Mouse (Mus musculus): Measurements from ENCODE around the gene Fetub. TPM values are rescaled to one million over a fixed set of nuclear protein-coding genes. Genes with fewer than 3 reads are reported as not detected.

Gene Fetub
- polyA plus RNA-seq, 1 experiment from 2014 or later = 0.83 TPM

DNA sequence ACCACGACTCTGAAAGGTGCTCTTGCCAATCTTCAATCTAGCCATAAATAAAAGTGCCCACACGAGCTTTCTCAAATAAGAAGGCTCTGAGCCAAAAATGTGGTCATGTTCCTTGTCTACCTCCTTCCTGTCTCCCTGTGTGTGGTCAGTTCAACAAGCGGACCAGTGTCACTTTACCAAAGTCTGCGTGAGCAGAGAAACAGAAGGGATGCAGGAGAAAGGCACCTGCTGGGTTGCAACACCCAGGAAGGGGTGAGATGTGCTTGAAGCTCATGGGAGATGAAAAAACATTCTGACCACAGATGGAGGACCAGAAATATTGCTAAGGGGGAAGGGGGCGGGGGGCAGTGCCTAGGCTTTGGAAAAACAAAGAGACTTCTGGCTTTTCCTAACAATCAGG lies 18.8 kb upstream of the Fetub start:
- Histone ChIP-seq H3K9ac (ENCODE audit: low read length) (no peak overlapping the region), H3K36me3 (ENCODE audit: control insufficient read depth, insufficient read depth, low read length) (no peaks in the 10 kb centered on the region), H3K4me1 (ENCODE audit: control insufficient read depth, insufficient read depth, low read length) (no peaks in the 10 kb centered on the region), H3K9me3 (replicated peaks; ENCODE audit: control insufficient read depth, low read length) (no peaks in the 10 kb centered on the region), H3K4me2 (ENCODE audit: low read depth, low read length) (no peak overlapping the region), H3K4me3 (replicated peaks; ENCODE audit: low read length) (no peak overlapping the region), H3K27ac (ENCODE audit: low read length) (no peak overlapping the region), H3K27me3 (ENCODE audit: control insufficient read depth, insufficient read depth, low read length) (no peaks in the 10 kb centered on the region)
- ATAC-seq (ENCODE audit: insufficient read depth, low FRiP score) = no peak
- 60% methylated on average over 5 of the region's 5 CpGs for WGBS

DNA sequence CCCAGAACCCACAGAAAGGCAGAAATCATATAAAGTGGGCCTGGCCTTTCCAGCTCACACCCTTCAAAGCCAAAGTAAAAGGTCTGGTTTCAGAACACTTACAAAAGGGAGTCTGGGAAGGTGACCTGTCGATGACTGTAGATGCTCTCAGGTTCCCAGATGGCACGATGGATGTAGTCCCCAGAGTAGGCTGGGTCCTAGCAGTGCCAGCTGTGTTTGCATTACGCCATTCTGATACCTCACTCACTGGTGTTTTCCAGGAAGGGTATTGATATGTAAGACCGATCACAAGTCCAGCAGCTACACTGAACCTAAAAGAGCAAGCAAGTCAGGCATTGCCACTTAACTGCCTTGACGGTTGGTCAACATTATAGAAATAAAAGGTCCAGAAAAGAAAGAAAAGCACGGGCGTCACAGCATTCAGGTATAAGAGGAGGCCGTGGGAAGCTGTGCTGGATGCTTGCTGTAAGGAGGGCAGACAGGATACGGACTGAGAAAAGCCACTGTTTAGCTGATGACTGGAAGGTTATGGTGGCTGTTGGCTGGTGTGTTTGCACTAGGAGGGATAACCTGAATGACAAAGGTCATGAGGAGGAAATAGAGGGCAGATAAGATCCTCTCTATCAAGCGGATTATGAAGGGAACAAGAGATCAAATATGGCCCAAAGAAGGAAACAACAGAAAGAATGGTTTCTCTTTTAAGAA lies 18.1 kb upstream of the Fetub start:
- Histone ChIP-seq H3K9ac (ENCODE audit: low read length) (no peak overlapping the region), H3K4me1 (ENCODE audit: control insufficient read depth, insufficient read depth, low read length) (no peaks in the 10 kb centered on the region)

DNA sequence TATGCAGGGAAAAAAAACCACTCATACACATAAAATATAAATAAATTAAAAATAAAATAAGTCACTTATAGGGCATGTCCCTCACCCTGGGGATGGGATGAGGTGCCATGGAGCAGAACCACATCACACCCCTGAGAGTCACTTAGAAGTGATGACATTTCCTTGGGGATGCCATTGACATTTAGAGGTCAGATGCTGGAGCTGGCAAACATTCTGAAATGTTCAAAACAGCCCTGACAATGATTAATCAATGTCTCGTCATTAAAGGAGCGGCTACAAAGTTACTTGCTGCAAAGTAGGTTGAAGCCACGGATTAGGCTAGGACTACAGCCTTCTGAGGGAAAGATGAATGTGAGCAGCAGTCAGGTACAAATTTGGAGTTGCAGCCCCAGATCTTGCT lies 16.8 kb upstream of the Fetub start:
- no peak overlapping the region for H3K27ac ChIP-seq (ENCODE audit: low read length)
- H3K9ac ChIP-seq (ENCODE audit: low read length) = no peak overlapping the region
- ATAC-seq (ENCODE audit: insufficient read depth, low FRiP score) = no peak
- H3K36me3 ChIP-seq (ENCODE audit: control insufficient read depth, insufficient read depth, low read length) = no peaks in the 10 kb centered on the region
- H3K27me3 ChIP-seq (ENCODE audit: control insufficient read depth, insufficient read depth, low read length) = no peaks in the 10 kb centered on the region
- no peaks in the 10 kb centered on the region for H3K9me3 ChIP-seq (replicated peaks; ENCODE audit: control insufficient read depth, low read length)
- no peak overlapping the region for H3K4me3 ChIP-seq (replicated peaks; ENCODE audit: low read length)
- no peaks in the 10 kb centered on the region for H3K4me1 ChIP-seq (ENCODE audit: control insufficient read depth, insufficient read depth, low read length)
- 59% methylated on average over 3 of the region's 3 CpGs for WGBS
- no peak overlapping the region for H3K4me2 ChIP-seq (ENCODE audit: low read depth, low read length)

More for the DNA sequence above, 18.1 kb upstream of the Fetub start:
- H3K36me3 ChIP-seq (ENCODE audit: control insufficient read depth, insufficient read depth, low read length) = no peaks in the 10 kb centered on the region
- H3K4me2 ChIP-seq (ENCODE audit: low read depth, low read length) = no peak overlapping the region
- 57% methylated on average over 10 of the region's 10 CpGs for WGBS
- H3K27me3 ChIP-seq (ENCODE audit: control insufficient read depth, insufficient read depth, low read length) = no peaks in the 10 kb centered on the region
- ATAC-seq (ENCODE audit: insufficient read depth, low FRiP score) = no peak
- H3K27ac ChIP-seq (ENCODE audit: low read length) = no peak overlapping the region
- H3K9me3 ChIP-seq (replicated peaks; ENCODE audit: control insufficient read depth, low read length) = no peaks in the 10 kb centered on the region
- H3K4me3 ChIP-seq (replicated peaks; ENCODE audit: low read length) = no peak overlapping the region

DNA sequence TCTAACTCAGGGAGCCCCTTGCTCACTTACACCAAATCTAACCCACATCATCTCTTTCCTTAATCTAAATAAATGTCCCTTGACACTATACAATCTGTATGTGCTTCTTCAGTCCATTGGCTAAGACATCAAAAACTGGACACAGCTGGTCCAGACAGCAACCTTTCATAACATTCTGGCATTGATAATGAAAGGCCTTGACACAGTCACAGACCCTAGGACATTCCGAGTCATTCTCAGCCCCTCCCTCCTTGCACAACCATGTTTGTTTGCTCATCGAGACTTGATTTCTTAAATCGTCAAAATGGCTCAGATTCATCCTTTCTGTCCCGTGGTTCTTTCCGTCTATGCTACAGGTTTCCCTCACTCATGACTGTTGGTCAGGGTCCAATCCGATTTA lies 8.8 kb upstream of the Fetub start:
- Histone ChIP-seq H3K27ac (ENCODE audit: low read length) (no peak overlapping the region), H3K4me1 (ENCODE audit: control insufficient read depth, insufficient read depth, low read length) (no peaks in the 10 kb centered on the region), H3K27me3 (ENCODE audit: control insufficient read depth, insufficient read depth, low read length) (no peaks in the 10 kb centered on the region), H3K9ac (ENCODE audit: low read length) (no peak overlapping the region), H3K4me2 (ENCODE audit: low read depth, low read length) (no peak overlapping the region), H3K9me3 (replicated peaks; ENCODE audit: control insufficient read depth, low read length) (no peaks in the 10 kb centered on the region), H3K4me3 (replicated peaks; ENCODE audit: low read length) (no peak overlapping the region), H3K36me3 (ENCODE audit: control insufficient read depth, insufficient read depth, low read length) (no peaks in the 10 kb centered on the region)
- WGBS = 83% methylated on average over 6 of the region's 6 CpGs
- no peak for ATAC-seq (ENCODE audit: insufficient read depth, low FRiP score)

DNA sequence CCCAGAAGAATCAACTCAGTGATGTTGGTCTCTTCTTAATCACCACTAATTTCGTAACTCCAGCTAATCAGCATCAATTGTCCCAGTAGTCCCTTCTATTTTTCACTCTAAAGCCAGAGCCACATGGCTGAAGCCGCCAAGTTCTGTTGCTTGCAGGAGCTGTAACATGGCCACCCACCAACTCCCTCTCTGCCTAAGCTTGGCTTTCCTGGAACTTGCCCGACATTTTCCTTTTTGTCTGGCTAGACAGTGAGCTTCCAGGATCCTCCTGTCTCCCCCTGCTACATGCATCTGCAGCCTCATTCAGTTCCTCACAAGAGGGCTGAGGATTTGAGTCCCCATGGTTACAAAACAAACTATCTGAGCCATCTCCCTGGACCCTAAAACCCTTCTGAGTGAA lies 6.1 kb upstream of the Fetub start:
- ATAC-seq (ENCODE audit: insufficient read depth, low FRiP score) = no peak
- H3K9me3 ChIP-seq (replicated peaks; ENCODE audit: control insufficient read depth, low read length) = no peaks in the 10 kb centered on the region
- no peak overlapping the region for H3K27ac ChIP-seq (ENCODE audit: low read length)
- H3K9ac ChIP-seq (ENCODE audit: low read length) = no peak overlapping the region
- WGBS = 76% methylated on average over 3 of the region's 3 CpGs
- no peaks in the 10 kb centered on the region for H3K4me1 ChIP-seq (ENCODE audit: control insufficient read depth, insufficient read depth, low read length)
- H3K36me3 ChIP-seq (ENCODE audit: control insufficient read depth, insufficient read depth, low read length) = no peaks in the 10 kb centered on the region
- H3K27me3 ChIP-seq (ENCODE audit: control insufficient read depth, insufficient read depth, low read length) = no peaks in the 10 kb centered on the region
- no peak overlapping the region for H3K4me2 ChIP-seq (ENCODE audit: low read depth, low read length)
- no peak overlapping the region for H3K4me3 ChIP-seq (replicated peaks; ENCODE audit: low read length)

DNA sequence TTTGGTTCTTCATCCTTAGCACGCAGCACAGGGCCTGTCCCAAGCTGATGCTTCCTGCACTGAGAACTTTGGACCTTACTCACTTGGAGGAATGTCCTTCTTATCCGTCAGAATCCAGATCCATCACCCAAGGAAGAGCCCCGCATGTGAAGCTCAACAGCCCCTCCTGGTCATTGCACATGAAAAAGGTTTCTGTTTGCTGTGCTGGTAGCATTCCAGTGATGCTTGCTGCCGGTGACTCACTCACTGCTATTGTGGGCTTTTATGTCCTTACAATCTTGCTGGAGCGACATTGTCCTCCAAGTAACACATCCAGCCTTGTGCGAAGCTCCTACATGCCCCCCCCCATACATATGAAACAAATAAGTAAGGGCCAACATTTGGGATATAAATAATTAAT lies 5.2 kb upstream of the Fetub start:
- Histone ChIP-seq H3K27me3 (ENCODE audit: control insufficient read depth, insufficient read depth, low read length) (no peaks in the 10 kb centered on the region), H3K4me3 (replicated peaks; ENCODE audit: low read length) (no peak overlapping the region), H3K27ac (ENCODE audit: low read length) (no peak overlapping the region), H3K9ac (ENCODE audit: low read length) (no peak overlapping the region), H3K4me1 (ENCODE audit: control insufficient read depth, insufficient read depth, low read length) (no peaks in the 10 kb centered on the region), H3K9me3 (replicated peaks; ENCODE audit: control insufficient read depth, low read length) (no peaks in the 10 kb centered on the region), H3K4me2 (ENCODE audit: low read depth, low read length) (no peak overlapping the region), H3K36me3 (ENCODE audit: control insufficient read depth, insufficient read depth, low read length) (no peaks in the 10 kb centered on the region)
- no peak for ATAC-seq (ENCODE audit: insufficient read depth, low FRiP score)
- WGBS = 59% methylated on average over 6 of the region's 6 CpGs

DNA sequence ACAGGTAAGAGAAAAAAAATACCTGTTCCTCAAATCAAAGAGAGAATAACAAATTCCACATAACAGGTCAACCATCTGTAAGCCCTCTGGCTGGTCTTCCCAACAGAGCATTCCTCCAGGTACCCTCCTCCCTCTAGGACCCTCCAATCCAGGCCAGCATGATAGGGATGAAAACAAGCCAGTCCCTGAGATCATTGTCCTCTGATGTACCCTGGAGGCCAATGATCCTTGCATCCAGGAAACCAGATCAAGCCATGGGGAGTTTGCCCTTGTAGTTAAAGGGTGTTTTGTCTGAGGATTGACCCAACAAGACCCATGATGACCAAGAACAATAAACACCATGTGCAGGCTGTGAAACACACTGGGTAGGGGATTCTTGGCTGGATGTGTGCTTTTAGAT lies 3.9 kb upstream of the Fetub start:
- Histone ChIP-seq H3K27me3 (ENCODE audit: control insufficient read depth, insufficient read depth, low read length) (no peaks in the 10 kb centered on the region), H3K36me3 (ENCODE audit: control insufficient read depth, insufficient read depth, low read length) (no peaks in the 10 kb centered on the region), H3K4me1 (ENCODE audit: control insufficient read depth, insufficient read depth, low read length) (no peaks in the 10 kb centered on the region), H3K27ac (ENCODE audit: low read length) (no peak overlapping the region), H3K4me3 (replicated peaks; ENCODE audit: low read length) (no peak overlapping the region), H3K9ac (ENCODE audit: low read length) (no peak overlapping the region), H3K9me3 (replicated peaks; ENCODE audit: control insufficient read depth, low read length) (no peaks in the 10 kb centered on the region), H3K4me2 (ENCODE audit: low read depth, low read length) (no peak overlapping the region)
- no peak for ATAC-seq (ENCODE audit: insufficient read depth, low FRiP score)

DNA sequence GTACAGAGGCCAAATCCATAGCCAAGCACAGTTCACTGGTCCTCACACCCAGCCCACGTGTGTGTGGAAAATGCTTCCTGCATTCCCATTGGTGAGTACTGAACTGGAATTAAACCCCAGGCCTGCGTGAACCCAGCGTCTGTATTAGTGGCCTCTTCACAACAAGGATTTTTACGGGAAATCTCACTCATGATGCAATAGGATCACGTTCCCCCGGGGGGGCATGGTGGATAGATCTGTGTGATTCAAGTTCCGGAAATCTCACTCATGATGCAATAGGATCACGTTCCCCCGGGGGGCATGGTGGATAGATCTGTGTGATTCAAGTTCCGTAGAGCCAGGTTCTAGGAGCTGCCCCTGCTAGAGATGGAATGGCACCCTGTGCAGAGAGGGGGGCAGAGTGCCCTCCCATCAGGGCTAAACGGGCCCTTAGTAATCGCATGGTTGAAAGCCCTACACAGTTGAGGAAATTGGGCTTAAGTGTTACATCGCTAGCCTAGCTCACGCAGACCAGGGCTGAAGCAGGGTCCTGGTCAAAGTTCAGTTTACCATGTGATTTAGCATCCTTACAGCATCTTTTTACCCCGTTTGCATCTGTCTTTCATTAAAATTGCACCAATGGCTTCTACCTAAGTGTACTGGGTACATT lies 654 bp downstream of the Fetub start:
- no peak overlapping the region for H3K9ac ChIP-seq (ENCODE audit: low read length)
- no peak overlapping the region for H3K4me3 ChIP-seq (replicated peaks; ENCODE audit: low read length)
- H3K4me1 ChIP-seq (ENCODE audit: control insufficient read depth, insufficient read depth, low read length) = peaks cover 4% of the 10 kb centered on the region; the same call in 1 of the 2 replicates
- no peak for ATAC-seq (ENCODE audit: insufficient read depth, low FRiP score)
- no peak overlapping the region for H3K4me2 ChIP-seq (ENCODE audit: low read depth, low read length)
- H3K27ac ChIP-seq (ENCODE audit: low read length) = no peak overlapping the region
- WGBS = 77% methylated on average over 15 of the region's 15 CpGs
- no peaks in the 10 kb centered on the region for H3K27me3 ChIP-seq (ENCODE audit: control insufficient read depth, insufficient read depth, low read length)
- no peaks in the 10 kb centered on the region for H3K9me3 ChIP-seq (replicated peaks; ENCODE audit: control insufficient read depth, low read length)
- H3K36me3 ChIP-seq (ENCODE audit: control insufficient read depth, insufficient read depth, low read length) = no peaks in the 10 kb centered on the region

DNA sequence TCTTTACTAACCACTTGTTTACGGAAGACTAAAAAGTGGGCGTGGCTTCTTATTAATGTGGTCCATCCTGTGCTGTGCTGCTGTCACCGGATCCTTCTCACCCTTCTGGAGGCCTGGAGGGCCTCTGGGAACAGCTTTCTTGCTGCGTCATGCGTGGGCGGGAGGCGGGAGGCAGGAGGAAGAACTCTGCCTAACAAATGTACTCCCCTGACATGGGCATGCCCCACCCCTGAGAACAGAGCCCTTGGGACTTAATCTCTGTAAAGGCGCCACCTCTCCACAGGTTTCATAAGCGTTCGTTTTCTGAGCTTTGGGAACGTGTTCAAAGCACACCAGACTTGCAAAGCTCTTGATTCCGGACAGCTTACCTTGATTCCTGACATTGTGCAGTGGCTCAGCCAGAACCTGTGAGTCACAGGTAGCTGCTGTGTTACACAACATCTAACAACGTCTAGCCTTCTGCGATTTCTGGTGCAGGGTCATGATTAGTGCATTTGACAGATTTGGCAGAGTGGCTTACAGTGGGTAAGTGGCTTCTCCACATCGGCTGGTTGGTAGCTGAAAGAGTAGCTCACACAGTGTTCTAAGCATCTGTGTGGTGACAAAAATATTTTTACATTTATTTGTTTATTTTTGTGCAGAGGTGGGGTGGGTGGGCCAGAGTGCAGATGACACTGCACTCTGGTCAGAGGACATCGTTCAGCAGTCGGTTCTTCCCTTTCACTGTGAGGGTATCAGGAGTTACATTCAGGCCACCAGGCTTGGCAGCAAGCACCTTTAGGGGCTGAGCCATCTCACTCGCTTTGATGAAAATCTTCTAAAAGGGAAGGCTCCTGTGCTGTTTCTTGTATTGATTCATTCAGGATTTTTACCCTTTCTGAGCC lies 2.1 kb downstream of the Fetub start:
- no peak overlapping the region for H3K4me2 ChIP-seq (ENCODE audit: low read depth, low read length)
- H3K27me3 ChIP-seq (ENCODE audit: control insufficient read depth, insufficient read depth, low read length) = no peaks in the 10 kb centered on the region
- H3K9me3 ChIP-seq (replicated peaks; ENCODE audit: control insufficient read depth, low read length) = no peaks in the 10 kb centered on the region
- no peak overlapping the region for H3K9ac ChIP-seq (ENCODE audit: low read length)
- no peak overlapping the region for H3K27ac ChIP-seq (ENCODE audit: low read length)
- WGBS = 39% methylated on average over 18 of the region's 18 CpGs
- no peaks in the 10 kb centered on the region for H3K36me3 ChIP-seq (ENCODE audit: control insufficient read depth, insufficient read depth, low read length)
- ATAC-seq (ENCODE audit: insufficient read depth, low FRiP score) = peak; percentile 80
- no peak overlapping the region for H3K4me3 ChIP-seq (replicated peaks; ENCODE audit: low read length)
- H3K4me1 ChIP-seq (ENCODE audit: control insufficient read depth, insufficient read depth, low read length) = peaks cover 4% of the 10 kb centered on the region; the same call in 1 of the 2 replicates

All from stomach, embryonic 16.5 days (tissue).